Mouse (Mus musculus) 3134 (cell line): Measurements from ENCODE around the gene Tnfsf10.
"Not testable (repeated sequence)": the region's sequence is repeated elsewhere in the genome, so short reads cannot be mapped to it uniquely, and the experiment has no call there.

ENCODE experiments used
- DNase-seq: peaks from one replicate; pipeline ENCODE4 v3.0.0-alpha.2; 2011; ENCODE audit warnings: low spot score; ENCODE audit not compliant: insufficient read length; ENCODE audit errors: extremely low read depth

The Tnfsf10 gene

DNA sequence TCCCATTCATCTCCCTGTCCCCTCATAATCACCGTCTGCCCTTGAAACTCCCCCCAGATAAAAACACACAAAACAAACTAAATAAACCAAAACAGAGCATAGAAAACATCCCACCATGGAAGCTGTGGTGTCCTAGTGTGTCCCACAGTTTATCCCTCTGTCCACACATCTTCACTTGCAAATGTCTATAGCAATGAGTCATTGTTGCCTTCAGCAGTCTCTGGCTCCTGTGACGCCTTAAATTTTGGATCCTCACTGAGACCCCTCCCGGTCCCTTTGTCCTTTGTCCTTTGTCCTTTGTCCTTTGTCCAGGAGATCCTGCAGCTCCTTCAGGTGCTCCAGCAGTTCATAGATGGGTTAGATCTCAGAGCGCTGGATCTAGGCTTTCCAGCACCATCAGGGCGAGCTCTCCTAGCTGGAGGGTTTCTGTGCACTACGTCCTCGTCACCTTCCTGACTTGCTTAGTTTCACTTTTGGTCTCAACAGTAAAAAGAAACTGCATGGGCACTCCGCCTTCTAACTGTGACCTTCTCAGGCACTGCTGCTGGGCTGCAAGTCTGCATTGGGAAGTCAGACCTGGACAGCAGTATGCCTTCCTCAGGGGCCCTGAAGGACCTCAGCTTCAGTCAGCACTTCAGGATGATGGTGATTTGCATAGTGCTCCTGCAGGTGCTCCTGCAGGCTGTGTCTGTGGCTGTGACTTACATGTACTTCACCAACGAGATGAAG, at the start of gene Tnfsf10:
Tnfsf10 (plus strand) TSS at position 470 of the 729 bp plus-strand sequence.
- peak; percentile 59 for DNase-seq

GRCm38 (mm10) chr3:27267327-27267726, 49.5 kb upstream of the Tnfsf10 start:
- no peak for DNase-seq

DNA sequence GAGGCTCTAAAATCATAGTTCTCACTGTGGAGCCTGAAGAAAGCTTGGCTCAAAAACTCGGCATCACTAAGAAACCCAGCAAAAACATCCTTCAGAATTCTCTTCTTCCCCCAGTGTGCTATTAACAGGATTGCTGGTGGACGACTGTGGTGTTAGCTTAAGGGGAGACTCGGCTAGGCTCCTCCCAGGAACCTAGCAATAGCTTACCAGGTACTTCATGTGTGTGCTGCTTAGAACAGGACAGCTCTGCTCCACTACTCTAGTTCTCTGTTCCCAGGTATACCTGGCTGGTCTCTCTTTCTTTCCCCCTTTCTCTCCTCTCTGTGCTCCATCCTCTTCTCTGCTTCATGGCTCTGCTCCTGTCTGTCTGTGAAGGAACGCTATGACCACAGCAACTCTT, 48.9 kb upstream of the Tnfsf10 start:
- DNase-seq = no peak

DNA sequence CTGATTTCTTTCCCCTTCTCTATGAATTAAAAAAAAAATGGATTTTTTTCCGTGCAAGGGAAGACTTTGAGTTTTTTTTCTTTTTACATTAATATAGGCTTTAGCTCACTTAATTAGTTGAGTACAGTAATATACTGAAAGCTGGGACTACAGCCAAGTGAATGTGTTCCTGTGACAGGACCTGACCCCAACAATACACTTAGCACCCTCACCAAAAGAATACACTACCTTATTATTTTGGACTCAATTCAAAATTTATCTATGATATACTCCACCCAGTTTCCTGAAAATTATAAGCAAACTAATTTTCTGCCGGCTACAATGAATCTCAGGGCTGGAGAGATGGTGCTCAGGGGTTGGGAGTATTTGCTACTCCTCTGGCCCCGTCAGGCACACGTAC, 47.7 kb upstream of the Tnfsf10 start:
- DNase-seq = no peak

DNA sequence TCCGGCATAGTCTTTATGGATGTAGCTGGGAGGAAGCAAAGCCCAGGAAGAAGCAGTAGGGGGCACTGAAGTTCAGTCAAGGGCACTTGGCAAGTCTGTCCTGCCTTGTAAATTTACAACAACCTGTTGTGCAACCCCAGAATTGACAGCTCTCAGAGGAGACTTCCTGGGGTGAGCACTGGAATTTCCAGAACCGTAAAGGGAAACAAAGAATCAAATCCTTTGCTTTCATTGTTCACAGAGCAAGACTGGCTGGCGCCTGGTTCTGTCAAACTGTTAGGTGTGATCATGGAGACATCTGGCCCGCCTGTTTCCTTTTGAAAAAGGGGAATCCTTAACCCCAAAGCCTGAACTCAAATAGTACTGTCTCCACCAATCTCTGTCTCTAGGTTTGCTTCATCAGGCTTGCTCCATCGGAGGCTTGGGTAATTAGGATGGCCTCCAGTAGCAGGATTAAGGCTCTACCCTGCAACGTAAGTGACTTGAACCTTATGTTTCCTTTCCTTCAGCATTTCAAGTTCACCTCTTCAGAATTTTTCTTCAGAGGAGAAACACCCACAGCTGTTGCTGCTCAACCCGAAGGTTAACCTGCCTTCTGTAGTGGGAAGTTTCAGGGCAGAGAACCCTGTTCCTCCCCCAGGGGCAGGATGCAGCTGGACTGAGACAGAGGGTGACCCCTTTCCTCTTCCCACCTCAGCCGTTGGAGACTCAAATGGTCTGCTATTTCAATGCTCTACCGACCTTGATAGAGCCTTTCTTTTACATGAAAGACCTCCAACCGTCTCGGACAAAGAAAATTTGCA, 46.5 kb upstream of the Tnfsf10 start:
- peak; percentile 16 for DNase-seq

DNA sequence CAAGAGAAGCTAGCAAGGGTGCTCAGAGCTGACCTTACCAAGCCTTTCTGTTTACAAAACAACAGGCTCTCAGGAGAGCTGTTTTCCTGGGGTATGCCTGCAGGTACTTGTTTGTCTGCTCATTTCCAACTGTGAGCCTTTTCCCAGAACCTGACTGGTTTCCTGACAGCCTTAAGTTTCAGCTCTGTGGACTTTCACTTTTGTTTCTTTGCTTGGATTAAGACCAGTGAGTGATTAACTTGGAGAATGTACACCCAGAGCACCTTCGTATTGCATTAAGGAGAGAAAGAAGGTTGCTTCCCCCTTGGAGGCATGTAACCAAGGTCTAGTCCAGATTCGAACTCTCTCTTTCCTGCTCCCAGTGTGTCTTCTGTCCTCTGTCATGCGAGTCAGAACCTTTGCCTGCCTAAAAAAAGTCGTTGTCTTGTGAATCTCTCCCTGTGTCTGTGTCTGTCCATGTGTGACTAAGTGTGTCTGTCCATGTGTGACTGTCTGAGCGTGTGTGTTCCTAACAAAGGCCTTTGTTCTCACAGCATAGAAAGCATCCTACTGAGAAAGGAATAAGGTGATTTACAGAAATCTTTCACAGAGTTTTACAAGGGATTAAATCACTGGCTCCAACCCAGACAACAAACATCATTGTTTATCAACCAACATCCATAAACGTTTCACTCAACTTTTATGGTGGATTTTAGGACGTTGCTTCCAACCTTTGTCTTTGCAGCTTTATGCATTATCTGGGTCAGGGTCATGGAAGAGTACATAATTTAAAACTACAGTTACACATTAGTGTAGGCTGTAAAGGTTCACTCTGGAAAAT, 43.7 kb upstream of the Tnfsf10 start:
- no peak for DNase-seq

- DNase-seq = not testable (repeated sequence)
Observed at GRCm38 (mm10) chr3:27279286-27279925, 37.4 kb upstream of the Tnfsf10 start.

GRCm38 (mm10) chr3:27280280-27280749, 36.5 kb upstream of the Tnfsf10 start:
- peak; percentile 60 for DNase-seq

GRCm38 (mm10) chr3:27283071-27283713, 33.6 kb upstream of the Tnfsf10 start:
- DNase-seq = no peak

- DNase-seq = no peak
Observed at GRCm38 (mm10) chr3:27283796-27284195, 33.0 kb upstream of the Tnfsf10 start.

- DNase-seq = no peak
Observed at GRCm38 (mm10) chr3:27284227-27284626, 32.6 kb upstream of the Tnfsf10 start.

DNA sequence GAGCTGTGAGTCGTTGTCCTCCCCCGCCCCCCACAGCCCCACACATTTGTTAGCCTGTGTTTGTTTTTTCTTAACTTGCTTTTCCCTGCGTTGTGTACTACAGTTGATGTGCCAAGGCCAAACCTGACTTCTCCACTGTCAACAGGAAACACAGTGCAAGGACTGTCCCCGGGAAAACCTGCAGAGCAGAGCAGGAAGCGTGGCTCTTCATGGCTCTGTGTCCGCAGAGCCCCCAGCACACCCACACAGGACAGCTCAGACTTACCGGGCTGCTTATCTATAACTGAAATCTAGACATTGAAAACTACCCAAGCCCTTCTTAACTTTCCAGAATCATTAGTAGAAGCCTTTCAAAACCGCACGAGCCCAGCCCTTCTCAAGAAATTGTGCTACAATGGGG, 31.8 kb upstream of the Tnfsf10 start:
- DNase-seq = no peak

DNA sequence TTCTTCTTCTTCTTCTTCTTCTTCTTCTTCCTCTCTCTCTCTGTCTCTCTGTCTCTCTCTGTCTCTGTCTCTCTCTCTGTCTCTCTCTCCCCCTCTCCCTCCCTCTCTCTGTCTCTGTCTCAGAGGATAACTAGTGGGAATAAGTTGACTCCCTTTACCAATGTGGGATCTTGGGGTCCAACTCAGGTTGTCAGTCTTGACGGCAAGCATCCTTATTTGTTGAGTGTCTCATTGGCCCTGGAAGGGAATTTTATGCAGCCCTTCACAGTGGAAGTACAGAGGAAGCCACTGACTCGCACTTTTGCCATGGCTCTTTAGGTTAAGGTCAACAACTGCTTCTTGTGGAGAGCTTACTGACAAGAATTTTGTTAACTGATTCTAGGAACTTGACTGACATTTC, 28.5 kb upstream of the Tnfsf10 start:
- DNase-seq = no peak

DNA sequence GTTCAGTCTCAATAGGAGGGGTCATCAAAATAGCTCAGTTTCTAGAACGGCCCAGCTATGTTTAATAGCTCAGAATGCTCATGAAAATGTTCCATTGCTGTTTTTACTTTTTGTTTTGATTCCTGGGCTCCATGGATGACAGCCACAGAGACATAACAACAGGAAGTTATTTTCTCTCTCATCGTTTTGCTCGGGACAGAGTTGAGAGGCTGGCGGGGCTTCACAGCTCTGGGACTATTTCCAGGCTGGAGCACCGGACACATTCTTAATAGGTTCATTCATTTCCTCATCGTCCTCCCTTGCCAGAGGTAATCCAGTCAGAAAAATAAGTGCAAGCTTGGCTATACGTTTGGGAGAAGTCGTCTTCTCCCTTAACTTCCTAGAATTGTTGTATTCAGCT, 27.9 kb upstream of the Tnfsf10 start:
- no peak for DNase-seq

- DNase-seq = no peak
Observed at GRCm38 (mm10) chr3:27290285-27290684, 26.5 kb upstream of the Tnfsf10 start.

DNA sequence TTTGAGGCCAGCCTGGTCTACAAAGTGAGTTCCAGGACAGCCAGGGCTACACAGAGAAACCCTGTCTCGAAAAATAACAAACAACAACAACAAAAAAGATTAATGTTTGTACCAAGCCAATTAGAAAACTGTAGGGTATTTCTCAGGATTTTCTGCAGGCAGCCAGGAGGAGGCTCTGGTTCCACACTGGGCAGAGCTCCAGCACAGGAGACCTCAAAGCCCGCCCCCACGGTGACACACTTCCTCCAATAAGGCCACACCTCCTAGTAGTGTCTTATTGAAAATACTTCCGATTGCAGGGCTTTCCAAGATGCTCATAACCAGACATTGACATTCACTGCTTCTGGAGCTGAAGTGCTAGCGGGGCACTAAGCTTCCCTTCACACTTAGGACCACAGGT, 25.9 kb upstream of the Tnfsf10 start:
- peak; percentile 70 for DNase-seq

- peak; percentile 72 for DNase-seq
Observed at GRCm38 (mm10) chr3:27291411-27291810, 25.4 kb upstream of the Tnfsf10 start.

DNA sequence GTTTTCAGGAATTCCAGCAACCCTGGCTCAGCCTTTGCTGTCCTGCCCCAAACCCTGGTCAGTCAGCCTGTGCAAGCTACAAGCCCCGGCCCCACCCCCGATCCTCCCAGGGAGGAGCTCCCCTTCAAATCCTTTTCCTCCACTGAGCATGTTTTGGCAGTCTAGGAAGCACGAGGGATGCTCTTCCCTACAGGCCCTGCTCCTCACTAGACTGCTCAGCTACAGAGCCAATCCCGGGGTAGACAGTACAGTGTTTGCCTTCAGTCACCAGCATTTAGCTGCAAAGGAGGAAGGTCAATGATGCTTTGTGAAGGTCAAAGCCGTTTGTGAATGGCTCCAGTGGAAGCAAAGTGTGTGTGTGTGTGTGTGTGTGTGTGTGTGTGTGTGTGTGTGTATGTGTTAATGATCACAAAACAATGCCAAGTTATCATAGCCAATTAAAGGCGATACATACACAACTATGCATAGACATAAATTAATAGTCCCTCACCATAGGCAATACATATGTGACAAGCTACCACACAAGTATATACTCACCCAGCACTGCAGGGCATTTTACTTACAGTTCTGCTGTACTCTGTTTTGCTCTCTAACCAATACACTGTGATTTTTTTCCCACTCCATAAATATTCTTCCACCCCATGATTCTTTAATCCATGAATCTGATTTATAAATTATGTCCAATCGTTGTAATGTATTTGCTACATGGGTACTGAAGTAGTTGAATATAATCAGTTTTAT, 23.0 kb upstream of the Tnfsf10 start:
- no peak for DNase-seq

DNA sequence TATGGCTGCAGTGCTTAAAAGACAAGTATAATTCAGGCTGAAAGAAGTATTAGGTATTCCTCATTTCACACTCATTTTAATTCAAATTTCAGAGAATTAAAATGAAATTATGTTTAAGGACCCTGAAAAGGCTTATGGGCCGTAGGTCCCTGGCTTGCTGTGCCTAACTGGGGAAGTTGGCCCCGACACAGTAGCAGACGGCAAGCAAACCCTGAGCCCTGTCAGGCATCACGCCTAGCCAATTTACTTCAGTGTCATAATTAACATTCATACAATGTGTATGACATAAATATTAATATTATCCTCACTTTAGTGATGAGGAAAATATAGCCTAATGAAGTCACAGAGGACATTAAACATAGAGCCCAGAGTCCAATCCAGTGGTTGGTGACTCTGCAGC, 16.4 kb upstream of the Tnfsf10 start:
- no peak for DNase-seq
